Mouse (Mus musculus) retina, postnatal 7 days (tissue): ENCODE data around the gene Alk.
A peak's percentile ranks its signal among the peaks of the same experiment; 100 is the strongest.

Experiments used
- DNase-seq: peaks from one replicate; pipeline ENCODE4 v3.0.0-alpha.2; 2012; ENCODE audit warnings: low read depth, low spot score

The Alk gene

DNA sequence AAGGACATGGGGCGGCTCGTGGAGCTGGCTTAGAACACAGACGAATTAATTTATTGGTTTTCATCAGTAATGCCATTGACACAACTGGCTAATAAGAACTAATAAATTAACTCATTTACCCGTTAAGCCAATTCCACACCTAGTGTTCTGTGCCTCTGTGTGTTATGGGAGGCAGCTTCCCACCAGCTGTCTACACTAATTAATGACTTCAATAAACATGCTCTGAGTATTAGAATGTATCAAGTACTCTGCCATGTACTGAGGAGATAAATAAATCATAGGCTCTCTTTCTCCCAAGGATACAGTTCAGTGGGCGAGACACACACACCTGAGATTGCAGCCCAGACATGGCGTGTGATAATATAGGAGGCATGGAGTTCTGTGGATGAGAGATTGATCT lies 723.1 kb downstream of the Alk start:
- no peak for DNase-seq

- no peak for DNase-seq
Measured at GRCm38 (mm10) chr17:71875492-71875891, 728.9 kb downstream of the Alk start.

DNA sequence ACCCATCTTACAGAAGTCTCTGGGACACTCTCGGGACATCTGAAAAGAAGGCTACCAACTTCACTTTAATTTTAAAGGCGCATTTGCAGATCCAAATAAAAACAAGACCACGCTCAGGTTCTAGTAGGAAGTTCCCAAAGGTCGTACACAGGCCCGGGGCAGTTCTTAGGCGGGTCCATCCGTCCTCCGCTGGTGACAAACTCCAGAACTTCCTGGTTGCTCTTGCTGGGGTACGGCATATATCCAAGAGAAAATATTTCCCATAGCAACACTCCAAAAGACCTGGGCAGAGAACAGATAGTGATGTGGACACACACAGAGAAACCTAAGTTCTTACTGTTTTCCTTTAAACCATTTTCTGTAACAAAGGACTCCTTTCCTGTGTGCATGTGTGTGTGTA lies 729.6 kb downstream of the Alk start:
- no peak for DNase-seq

DNA sequence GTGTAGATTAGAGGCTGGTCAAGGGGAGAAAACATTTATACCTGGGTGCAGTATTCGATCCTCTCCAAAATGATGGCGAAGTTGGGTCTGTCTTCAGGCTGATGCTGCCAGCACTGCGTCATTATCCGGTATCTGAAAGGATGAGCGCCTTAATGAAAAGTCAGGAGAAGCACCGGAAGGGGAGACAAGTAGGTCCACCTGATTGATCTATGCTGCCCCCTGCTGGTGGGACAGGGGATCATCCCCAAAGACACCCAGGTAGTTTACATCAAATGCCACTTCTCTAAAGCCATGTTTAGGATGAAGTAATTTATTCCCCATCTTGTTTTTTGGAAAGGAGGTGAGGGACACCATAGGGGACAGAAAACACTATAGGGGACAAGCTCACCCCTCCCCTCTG lies 730.4 kb downstream of the Alk start:
- peak; percentile 61 for DNase-seq

- DNase-seq, result no peak
Measured at GRCm38 (mm10) chr17:71872976-71873375, 731.5 kb downstream of the Alk start.

- no peak for DNase-seq
Measured at GRCm38 (mm10) chr17:71871981-71872380, 732.4 kb downstream of the Alk start.

- DNase-seq, result no peak
Measured at GRCm38 (mm10) chr17:71870641-71871040, 733.8 kb downstream of the Alk start.

- no peak for DNase-seq
Measured at GRCm38 (mm10) chr17:71870232-71870621, 734.2 kb downstream of the Alk start.

GRCm38 (mm10) chr17:71869372-71870231 lies 734.8 kb downstream of the Alk start:
- peak; percentile 13 for DNase-seq

DNA sequence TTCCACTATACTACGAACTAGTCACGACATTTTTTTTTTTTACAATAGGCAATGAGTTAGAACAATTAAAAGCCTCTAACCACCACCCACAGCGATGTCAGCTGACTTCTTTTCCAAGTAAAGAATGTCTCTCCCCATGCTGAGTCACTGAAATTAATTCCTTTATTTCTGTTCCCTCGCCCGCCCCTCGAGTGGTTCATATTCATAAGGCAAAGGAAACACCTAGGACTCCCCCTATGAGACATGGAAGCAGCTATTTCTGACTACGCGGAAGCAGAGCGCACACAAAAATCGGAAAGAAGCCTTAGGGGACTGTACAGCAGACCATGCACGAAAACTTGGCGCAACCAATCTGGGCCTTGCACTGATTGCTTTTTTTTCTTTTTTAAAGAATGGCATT lies 735.6 kb downstream of the Alk start:
- DNase-seq, result no peak

GRCm38 (mm10) chr17:71867892-71868291 lies 736.5 kb downstream of the Alk start:
- no peak for DNase-seq

DNA sequence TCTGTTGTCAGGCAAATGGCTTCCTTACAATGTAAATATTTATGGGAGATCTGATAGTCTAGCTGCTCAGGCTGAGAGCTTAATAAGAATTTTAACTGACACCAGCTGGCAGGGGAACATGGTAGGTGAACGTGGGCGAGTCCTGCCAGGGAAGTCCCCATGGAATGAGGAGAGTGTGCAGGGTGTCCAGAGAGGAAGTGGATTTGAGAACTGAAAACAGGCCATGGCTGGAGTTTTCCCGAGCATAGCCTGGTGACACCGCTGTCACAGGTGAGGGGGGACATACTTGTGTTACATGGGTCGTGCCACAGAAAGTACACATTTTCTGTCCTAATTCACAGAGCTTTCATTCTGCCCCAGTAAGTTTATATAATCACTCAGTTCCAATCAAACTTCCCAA lies 739.0 kb downstream of the Alk start:
- no peak for DNase-seq

DNA sequence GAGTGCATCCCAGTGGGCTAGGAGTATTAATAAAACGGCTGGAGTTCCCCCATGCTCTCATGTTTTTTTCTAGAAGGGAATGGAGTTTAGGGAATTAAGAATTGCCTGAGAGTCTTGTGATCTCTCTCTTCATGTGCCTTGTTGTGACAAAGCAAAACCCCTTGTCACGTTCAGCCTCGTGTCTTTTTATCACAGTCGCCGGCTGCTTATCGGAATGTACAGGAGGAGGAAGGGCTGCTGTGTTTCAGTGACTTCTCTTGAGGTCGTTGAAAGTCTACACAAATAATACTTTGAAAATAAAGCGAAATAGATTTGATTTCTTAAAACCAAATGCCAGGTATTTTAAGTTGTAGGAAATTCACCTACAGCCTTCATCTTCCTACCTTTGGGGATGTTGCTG lies 740.4 kb downstream of the Alk start:
- no peak for DNase-seq

DNA sequence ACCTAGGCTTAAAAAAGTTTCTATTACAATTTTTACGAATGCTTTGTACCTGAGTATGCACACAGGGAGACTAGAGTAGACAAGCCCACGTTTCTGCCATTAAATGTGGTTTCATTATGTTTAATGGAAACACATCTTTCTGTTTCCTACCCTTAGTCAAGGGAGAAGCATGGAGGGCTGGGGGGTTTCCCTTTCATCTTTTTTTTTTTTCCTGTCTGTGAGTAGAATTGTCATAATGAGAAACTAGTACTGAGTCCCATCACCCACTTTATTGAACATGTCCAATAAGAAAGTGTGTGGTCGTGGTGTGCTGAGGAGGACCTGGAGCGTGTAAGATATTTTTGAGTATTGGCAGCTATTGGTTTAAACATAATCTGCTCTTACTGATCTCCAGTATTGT lies 741.5 kb downstream of the Alk start:
- no peak for DNase-seq

DNA sequence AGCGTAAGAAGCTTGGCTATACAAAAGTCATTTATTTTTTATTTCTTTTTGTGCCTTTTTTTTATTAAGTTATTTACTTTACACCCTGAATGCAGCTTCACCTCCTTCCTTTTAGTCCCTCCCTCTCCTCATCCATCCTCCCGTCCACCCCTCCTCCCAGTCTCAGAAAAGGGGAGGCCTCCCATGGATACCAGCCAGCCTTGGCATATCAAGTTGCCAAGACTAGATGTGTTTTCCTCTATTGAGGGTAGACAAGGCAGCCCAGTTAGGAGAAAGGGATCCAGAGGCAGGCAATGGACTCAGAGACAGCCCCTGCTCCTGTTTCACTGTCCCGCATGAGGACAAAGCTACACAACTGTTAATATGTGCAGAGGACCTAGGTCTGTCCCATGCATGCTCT lies 742.2 kb downstream of the Alk start:
- no peak for DNase-seq

- no peak for DNase-seq
Measured at GRCm38 (mm10) chr17:71831960-71832359, 772.5 kb downstream of the Alk start.

DNA sequence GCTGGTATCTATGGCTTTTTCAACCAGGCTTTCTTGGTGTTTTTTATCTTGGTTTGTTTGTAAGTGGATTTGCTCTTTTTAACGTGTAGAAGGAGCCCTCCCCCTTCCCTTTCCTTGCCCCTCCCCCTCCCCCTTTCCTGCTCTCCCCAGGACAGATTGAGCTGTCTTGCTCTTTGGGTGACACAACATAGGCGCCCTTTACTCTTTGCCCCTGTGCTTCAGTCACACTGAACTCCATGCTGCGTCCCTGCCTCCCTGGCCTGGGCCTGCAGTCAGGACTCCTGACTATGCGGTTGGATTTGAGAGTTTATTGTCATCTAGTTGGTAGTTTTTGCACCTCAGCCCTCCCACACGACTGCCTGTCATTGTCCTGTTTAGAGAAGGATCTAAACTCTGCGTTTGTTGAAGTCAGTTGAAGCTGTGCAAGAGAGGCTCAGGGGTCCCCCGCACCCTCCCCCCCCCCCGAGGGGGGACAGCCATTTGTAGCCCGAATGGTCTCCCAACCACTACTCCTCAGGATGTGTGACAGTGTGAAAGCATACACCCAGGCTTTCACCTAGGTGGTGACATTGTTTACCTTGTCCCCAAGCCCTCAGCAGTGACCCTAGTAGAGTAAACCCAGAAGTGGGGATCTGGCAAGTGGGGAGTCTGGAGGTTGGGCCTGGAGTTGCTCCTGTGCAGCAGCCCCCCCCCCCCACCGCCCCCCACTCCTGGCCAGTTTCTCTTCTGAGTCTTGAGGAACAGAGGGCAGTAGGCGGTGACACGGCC lies 775.6 kb downstream of the Alk start:
- DNase-seq, result no peak

DNA sequence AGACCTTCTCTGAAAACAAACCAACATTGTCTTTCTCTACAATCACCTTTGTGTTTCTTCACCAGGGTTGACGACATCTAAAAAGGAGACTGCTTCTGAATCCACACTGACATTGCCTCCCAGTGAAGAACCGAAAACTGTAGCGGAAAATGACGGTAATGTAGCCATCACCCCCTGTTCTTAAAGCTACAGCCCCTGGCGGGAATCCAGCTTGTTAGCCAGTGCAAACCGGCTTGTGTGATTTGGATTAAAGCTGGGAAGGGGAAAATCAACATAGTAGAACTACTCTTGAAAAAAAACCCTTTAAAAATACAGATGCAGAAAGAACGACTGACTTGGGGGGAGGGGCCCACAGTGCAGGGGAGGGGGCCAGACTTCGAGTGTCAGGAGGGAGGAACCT lies 776.8 kb downstream of the Alk start:
- peak; percentile 16 for DNase-seq

DNA sequence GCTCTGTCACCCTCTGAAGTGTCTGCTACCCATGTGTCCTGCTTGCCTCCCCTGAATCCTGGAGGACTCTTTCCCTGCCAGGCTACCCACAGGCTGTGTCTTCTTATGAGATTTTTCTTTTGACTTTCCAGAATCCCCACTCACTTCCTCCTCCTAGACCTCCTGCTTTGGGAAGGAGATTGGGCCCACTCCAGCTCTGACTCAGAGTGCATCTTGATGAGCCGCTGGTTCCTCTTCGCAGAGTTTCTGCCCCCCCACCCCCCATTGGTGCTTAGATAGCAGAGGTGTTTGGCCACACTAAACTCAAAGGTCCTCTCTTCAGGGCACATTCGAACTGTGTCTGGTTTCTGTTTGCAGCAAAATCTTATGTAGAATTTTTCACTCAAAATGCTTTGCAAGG lies 777.8 kb downstream of the Alk start:
- DNase-seq, result no peak

GRCm38 (mm10) chr17:71823622-71824306 lies 780.7 kb downstream of the Alk start:
- no peak for DNase-seq
